Mouse (Mus musculus) spleen, adult 2 months (tissue): ENCODE results near the gene Resp18. TPM values are rescaled to one million over a fixed set of nuclear protein-coding genes. Genes with fewer than 3 reads are reported as not detected.

Experiments
- DNase-seq, 2 experiments: peaks; one replicate each; pipeline versions ENCODE4 v3.0.0 to v3.0.0-alpha.2; 2012 to 2021; ENCODE audit warnings: low spot score in 2 of 2, low read depth in 1 of 2
- H3K27ac ChIP-seq: fragments of 200-500 bp; 2 replicates; pipeline ENCODE4 v1.5.1; 2012; ENCODE audit warnings: low read length, inconsistent platforms; ENCODE audit not compliant: insufficient read depth
- H3K27me3 ChIP-seq: fragments of 200-500 bp; 2 replicates; pipeline ENCODE4 v1.6.1; 2012; ENCODE audit warnings: mild to moderate bottlenecking, moderate library complexity, low read length, inconsistent platforms; ENCODE audit not compliant: control insufficient read depth, insufficient read depth
- H3K36me3 ChIP-seq: fragments of 200-500 bp; 2 replicates; pipeline ENCODE4 v1.6.1; 2012; ENCODE audit warnings: mild to moderate bottlenecking, low read length, inconsistent platforms; ENCODE audit not compliant: control insufficient read depth, insufficient read depth
- H3K4me1 ChIP-seq: fragments of 200-500 bp; 2 replicates; pipeline ENCODE4 v1.6.1; 2011; ENCODE audit warnings: inconsistent platforms; ENCODE audit not compliant: control insufficient read depth, insufficient read depth, insufficient read length
- H3K4me3 ChIP-seq: fragments of 200-500 bp; 2 replicates; pipeline ENCODE4 v1.5.1; 2011; ENCODE audit warnings: mild to moderate bottlenecking, inconsistent platforms; ENCODE audit not compliant: insufficient read depth, insufficient read length; ENCODE audit errors: extremely low read depth
- CTCF ChIP-seq: fragments of 200-500 bp; IDR thresholded peaks from 2 replicates; pipeline ENCODE4 v1.5.1; 2011; ENCODE audit warnings: mild to moderate bottlenecking, inconsistent platforms; ENCODE audit not compliant: insufficient read depth, insufficient read length, insufficient replicate concordance; ENCODE audit errors: extremely low read depth
- POLR2A ChIP-seq: fragments of 200-500 bp; IDR thresholded peaks from 2 replicates; pipeline ENCODE4 v1.6.1; 2011; ENCODE audit warnings: low read depth, low read length, inconsistent platforms
- WGBS: fragments of 180-500 bp; shearing (Covaris S2); methylation state at CpG from one replicate; pipeline ENCODE4 v1.1.7; 2018; 5-methylcytosine and 5-hydroxymethylcytosine counted together
- polyA plus RNA-seq: library from polyadenylated mRNA; depleted of rRNA; stranded (reverse); fragments of >200 nt; gene quantifications from 2 replicates; pipeline ENCODE4 v1.2.3, GENCODE M21; 2012; rRNA removed

The Resp18 gene
- polyA plus RNA-seq, 1 experiment = not detected

DNA sequence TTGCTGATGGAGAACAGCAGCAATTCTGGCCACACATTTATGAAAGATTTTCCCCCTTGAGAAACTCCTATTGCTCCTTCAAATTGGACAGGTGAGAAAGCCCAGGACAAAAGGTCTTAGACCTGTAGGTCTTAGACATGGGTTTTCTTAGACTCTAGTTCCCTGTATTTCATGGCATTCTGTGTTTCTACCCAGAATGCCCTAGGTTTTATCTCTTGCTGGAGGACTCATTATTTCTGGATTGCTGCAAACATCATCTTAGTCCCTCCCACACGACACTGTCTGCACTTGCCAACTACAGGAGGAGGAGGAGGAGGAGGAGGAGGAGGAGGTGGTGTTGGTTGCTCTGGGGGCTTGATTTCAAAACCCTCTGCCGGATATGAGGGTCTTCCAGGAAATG, 52.1 kb downstream of the Resp18 start:
- no peak for TF ChIP-seq POLR2A
- TF ChIP-seq CTCF = no peak
- no peak overlapping the region for H3K4me3 ChIP-seq
- no peaks in the 10 kb centered on the region for H3K27me3 ChIP-seq
- 51% methylated on average over 2 of the region's 2 CpGs for WGBS
- no peak for DNase-seq
- peaks cover 7% of the 10 kb centered on the region; the same call in 1 of the 2 replicates for H3K4me1 ChIP-seq
- H3K36me3 ChIP-seq = no peaks in the 10 kb centered on the region
- H3K27ac ChIP-seq = no peak overlapping the region

DNA sequence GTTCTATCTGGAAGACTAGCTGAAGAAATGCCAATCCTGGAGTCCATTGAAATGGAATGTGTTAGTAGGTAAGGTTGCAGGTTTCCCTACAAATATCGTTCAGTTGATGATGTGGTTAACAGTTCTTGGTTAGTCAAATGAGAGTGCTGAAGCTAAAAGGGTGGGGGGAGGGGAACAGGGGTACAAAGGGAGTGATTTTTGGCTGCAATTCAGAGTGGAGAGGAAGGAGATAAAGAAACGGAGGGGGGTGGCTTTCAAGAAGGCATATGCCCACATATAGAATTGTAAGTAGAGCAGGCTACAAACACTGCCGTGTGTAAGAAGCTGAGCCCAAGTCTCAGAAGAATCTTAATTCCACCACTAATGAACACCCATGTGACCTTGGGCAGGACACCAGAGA, 52.7 kb downstream of the Resp18 start:
- Histone ChIP-seq H3K4me1 (peaks cover 7% of the 10 kb centered on the region; the same call in 1 of the 2 replicates), H3K4me3 (no peak overlapping the region), H3K36me3 (no peaks in the 10 kb centered on the region), H3K27me3 (no peaks in the 10 kb centered on the region), H3K27ac (no peak overlapping the region)
- DNase-seq = no peak
- WGBS = 26% methylated on average over 3 of the region's 3 CpGs
- TF ChIP-seq POLR2A = no peak
- no peak for TF ChIP-seq CTCF

DNA sequence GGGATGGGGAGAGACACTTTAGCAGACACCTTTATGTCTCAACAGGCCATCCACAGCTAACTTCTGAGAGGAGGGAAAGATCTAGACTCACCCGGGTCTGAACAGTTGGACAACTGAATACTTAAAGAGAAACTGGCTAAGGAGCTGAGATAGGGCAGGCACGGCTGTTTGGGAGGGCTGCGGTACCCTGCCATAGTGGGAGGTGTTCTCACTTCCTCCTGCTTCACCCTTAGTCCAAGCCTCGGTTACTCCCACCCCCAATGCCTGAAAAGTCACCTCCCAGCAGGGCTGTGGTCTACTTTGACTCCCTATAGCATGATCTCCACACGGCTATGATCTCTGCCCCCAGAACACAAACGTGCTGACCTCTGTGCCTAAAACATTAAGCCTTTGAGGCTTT, 54.7 kb downstream of the Resp18 start:
- WGBS = 5% methylated on average over 6 of the region's 6 CpGs
- Histone ChIP-seq H3K36me3 (no peaks in the 10 kb centered on the region), H3K27ac (no peak overlapping the region), H3K4me1 (peaks cover 9% of the 10 kb centered on the region; the same call in 1 of the 2 replicates), H3K27me3 (no peaks in the 10 kb centered on the region), H3K4me3 (no peak overlapping the region)
- DNase-seq = no peak
- TF ChIP-seq CTCF (no peak), POLR2A (no peak)

GRCm38 (mm10) chr1:75222926-75223325, 55.3 kb downstream of the Resp18 start:
- no peak for DNase-seq
- no peak overlapping the region for H3K27ac ChIP-seq
- H3K27me3 ChIP-seq = no peaks in the 10 kb centered on the region
- no peaks in the 10 kb centered on the region for H3K36me3 ChIP-seq
- no peak overlapping the region for H3K4me3 ChIP-seq
- TF ChIP-seq POLR2A (no peak), CTCF (no peak)
- WGBS = 35% methylated on average over 6 of the region's 6 CpGs
- H3K4me1 ChIP-seq = peaks cover 9% of the 10 kb centered on the region; the same call in 1 of the 2 replicates

Other genes starting within 250 kb of the Resp18 start
- 1.3 TPM in 2 replicates for gene Nhej1, start 153.2 kb downstream of the Resp18 start, polyA plus RNA-seq
- gene Slc23a3, start 144.5 kb downstream of the Resp18 start, polyA plus RNA-seq = 0.30 and 0.50 TPM in 2 replicates
- gene Cnppd1, start 135.7 kb downstream of the Resp18 start, polyA plus RNA-seq = 59.3 and 71.7 TPM in 2 replicates
- gene Retreg2, start 135.6 kb downstream of the Resp18 start, polyA plus RNA-seq = 88.2 and 101 TPM in 2 replicates
- 47.7 and 53.2 TPM in 2 replicates for gene Zfand2b, start 109.8 kb downstream of the Resp18 start, polyA plus RNA-seq
- 14.0 and 15.7 TPM in 2 replicates for gene Abcb6, start 98.0 kb downstream of the Resp18 start, polyA plus RNA-seq
- 15.5 and 15.9 TPM in 2 replicates for gene Ankzf1, start 86.3 kb downstream of the Resp18 start, polyA plus RNA-seq
- 34.5 and 40.8 TPM in 2 replicates for gene Atg9a, start 86.2 kb downstream of the Resp18 start, polyA plus RNA-seq
- gene Glb1l, start 67.6 kb downstream of the Resp18 start, polyA plus RNA-seq = 5.3 and 5.7 TPM in 2 replicates
- gene Stk16, start 67.6 kb downstream of the Resp18 start, polyA plus RNA-seq = 121 and 131 TPM in 2 replicates
- 123 and 132 TPM in 2 replicates for gene Tuba4a, start 58.5 kb downstream of the Resp18 start, polyA plus RNA-seq
- 0.19 TPM in 1 of 2 replicates, not detected in the other for gene A630095N17Rik, start 46.3 kb downstream of the Resp18 start, polyA plus RNA-seq
- 32.6 and 45.8 TPM in 2 replicates for gene Dnajb2, start 42.0 kb downstream of the Resp18 start, polyA plus RNA-seq
- gene Ptprn, start 13.9 kb downstream of the Resp18 start, polyA plus RNA-seq = 0.22 and 0.35 TPM in 2 replicates
- 76.1 and 81.0 TPM in 2 replicates for gene Dnpep, start 39.6 kb upstream of the Resp18 start, polyA plus RNA-seq
- gene Des, start 81.9 kb upstream of the Resp18 start, polyA plus RNA-seq = 40.5 and 49.3 TPM in 2 replicates
- gene Speg, start 96.9 kb upstream of the Resp18 start, polyA plus RNA-seq = 14.3 and 21.2 TPM in 2 replicates
- gene Gmppa, start 157.5 kb upstream of the Resp18 start, polyA plus RNA-seq = 85.1 and 101 TPM in 2 replicates
- gene Asic4, start 172.0 kb upstream of the Resp18 start, polyA plus RNA-seq = 0.02 and 0.05 TPM in 2 replicates
- gene Chpf, start 200.9 kb upstream of the Resp18 start, polyA plus RNA-seq = 30.4 and 40.6 TPM in 2 replicates
- 2.6 and 3.6 TPM in 2 replicates for gene Tmem198, start 201.1 kb upstream of the Resp18 start, polyA plus RNA-seq
- 7.8 and 7.9 TPM in 2 replicates for gene Obsl1, start 228.0 kb upstream of the Resp18 start, polyA plus RNA-seq
- 2.9 TPM in 2 replicates for gene Inha, start 228.7 kb upstream of the Resp18 start, polyA plus RNA-seq
- 73.8 and 77.3 TPM in 2 replicates for gene Stk11ip, start 243.1 kb upstream of the Resp18 start, polyA plus RNA-seq